Mouse (Mus musculus): Measurements from ENCODE around the gene Gm815.

DNA sequence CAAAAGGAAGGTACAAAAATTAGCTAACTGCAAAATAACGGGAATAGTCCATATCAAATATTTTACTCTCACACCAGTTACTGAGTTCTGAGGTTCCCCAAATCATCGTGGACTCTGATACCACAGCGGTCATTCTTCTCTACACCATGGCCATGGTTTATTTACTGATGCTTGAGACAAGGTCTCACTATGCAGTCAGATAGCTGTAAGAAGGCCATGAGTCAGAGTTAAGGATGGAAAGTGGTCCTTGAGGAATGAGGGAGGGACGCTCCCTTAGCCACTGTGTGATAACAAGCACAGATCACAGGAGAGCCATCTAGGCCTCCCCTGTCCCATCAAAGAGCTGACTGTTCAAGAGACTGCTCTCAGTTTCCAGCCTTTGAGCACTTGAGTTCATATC lies 31.0 kb upstream of the Gm815 start:
- TF ChIP-seq MYOD1 (IDR thresholded peaks at IDR 0.05; ENCODE audit: control insufficient read depth in 1 of 3, insufficient read length in 2 of 3, low read depth in 2 of 3) (no peak), POLR2A (IDR thresholded peaks at IDR 0.05; ENCODE audit: insufficient read length, low read depth) (no peak), REST (IDR thresholded peaks at IDR 0.05; ENCODE audit: insufficient read depth, insufficient read length) (no peak), TCF12 (IDR thresholded peaks at IDR 0.05; ENCODE audit: insufficient read depth, poor library complexity, severe bottlenecking) (no peak), USF1 (IDR thresholded peaks at IDR 0.05; ENCODE audit: low read depth) (no peak), E2F4 (IDR thresholded peaks at IDR 0.05; ENCODE audit: insufficient read depth) (no peak)
